Mouse (Mus musculus) pancreas, adult 10 weeks (tissue): Measurements from ENCODE around the gene Gm2974. TPM values are rescaled to one million over a fixed set of nuclear protein-coding genes. Genes with fewer than 3 reads are reported as not detected.

Experiments used
- polyA plus RNA-seq: library from polyadenylated mRNA; stranded (reverse); fragments of 350-450 nt; fragmentation: Illumina TruSeq; extraction: RNeasy Lipid Tissue Mini Kit (QIAGEN cat#74804); gene quantifications from one replicate; pipeline ENCODE4 v1.2.3, GENCODE M21; 2015; ENCODE audit warnings: low read depth, low replicate concordance; ENCODE audit not compliant: insufficient read depth

The Gm2974 gene
- not detected for polyA plus RNA-seq

DNA sequence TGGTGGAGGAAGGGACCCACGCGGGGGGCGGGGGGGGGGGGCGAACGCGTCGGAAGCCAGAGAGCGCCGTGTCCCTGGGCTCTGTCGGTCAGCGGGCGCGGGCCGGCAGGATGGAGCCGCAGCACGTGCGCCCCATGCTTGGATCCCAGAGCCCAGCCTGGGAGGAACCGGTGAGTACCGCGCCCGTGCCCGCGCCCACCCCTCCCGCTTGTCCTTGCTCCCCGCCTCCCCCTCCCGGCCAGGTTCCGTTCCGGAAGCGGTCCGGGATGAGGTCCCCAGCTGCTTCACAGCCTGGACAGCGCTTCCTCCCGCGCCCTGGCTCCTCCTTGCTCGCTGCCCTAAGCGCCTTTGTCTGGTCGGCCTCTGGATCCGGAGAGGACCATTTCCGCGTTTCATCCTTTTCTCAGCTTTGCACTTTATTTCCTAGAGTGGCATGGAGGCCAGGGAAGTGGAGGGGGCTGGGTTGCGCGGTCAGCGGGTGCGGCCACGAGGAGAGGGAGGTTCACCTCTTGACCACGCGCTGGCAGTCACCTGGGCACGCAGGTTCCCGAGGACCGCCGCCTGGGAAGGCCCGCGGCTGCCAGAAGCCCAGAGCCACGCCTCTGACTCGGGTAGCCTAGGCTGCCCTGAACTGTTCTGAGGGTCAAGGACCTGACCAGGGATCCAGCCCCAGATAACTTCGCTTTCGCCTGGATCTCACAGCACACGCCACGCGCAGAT, at the start of gene Gm2974:
TSS of gene Gm2974 (plus strand) at position 86 of the 720 bp plus-strand sequence.

DNA sequence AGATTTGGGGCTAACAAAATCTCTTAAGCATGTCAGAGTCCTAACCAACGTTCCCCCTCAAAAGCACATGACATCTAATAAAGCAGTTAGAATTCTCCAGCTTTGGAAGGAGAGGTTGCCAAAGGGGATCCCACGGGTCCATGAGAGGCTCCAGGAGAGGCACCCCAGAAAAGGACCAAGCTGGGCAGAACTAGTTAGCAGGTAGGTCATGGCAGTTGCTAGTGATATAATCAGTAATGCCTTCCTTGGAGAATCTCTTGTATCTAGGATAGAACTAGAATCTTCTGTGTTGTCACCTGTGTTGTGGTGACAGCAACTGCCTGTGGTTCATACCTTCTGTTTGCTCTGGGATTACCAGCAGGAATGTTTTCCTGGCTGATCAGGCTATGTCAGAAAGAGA, 17.6 kb upstream of the Gm2974 start, which contains the start of gene Gm3127:
TSS of gene Gm3127 (plus strand) at position 301 of the 400 bp plus-strand sequence.

DNA sequence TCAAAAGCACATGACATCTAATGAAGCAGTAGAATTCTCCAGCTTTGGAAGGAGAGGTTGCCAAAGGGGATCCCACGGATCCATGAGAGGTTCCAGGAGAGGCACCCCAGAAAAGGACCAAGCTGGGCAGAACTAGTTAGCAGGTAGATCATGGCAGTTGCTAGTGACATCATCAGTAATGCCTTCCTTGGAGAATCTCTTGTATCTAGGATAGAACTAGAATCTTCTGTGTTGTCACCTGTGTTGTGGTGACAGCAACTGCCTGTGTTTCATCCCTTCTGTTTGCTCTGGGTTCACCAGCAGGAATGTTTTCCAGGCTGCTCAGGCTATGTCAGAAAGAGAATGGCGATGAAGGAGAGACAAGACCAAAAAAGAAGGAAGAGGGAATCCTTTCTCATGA, 67.0 kb downstream of the Gm2974 start, which contains the start of gene Gm3138:
TSS of gene Gm3138 (plus strand) at position 301 of the 400 bp plus-strand sequence.

Other genes starting within 250 kb of the Gm2974 start
- gene Gm3095, start 219.0 kb upstream of the Gm2974 start, polyA plus RNA-seq: not detected
- gene Gm3099, start 184.2 kb upstream of the Gm2974 start, polyA plus RNA-seq: not detected
- gene Gm5796, start 158.6 kb upstream of the Gm2974 start, polyA plus RNA-seq: not detected
- gene Gm3115, start 98.5 kb upstream of the Gm2974 start, polyA plus RNA-seq: not detected
- gene Gm8108, start 72.0 kb upstream of the Gm2974 start, polyA plus RNA-seq: not detected
- gene Gm3127, start 17.5 kb upstream of the Gm2974 start, polyA plus RNA-seq: not detected
- gene Gm3138, start 67.1 kb downstream of the Gm2974 start, polyA plus RNA-seq: not detected
- not detected for gene Gm3149, start 134.7 kb downstream of the Gm2974 start, polyA plus RNA-seq
- gene 2610042L04Rik, start 152.2 kb downstream of the Gm2974 start, polyA plus RNA-seq: not detected
- not detected for gene Gm3159, start 214.9 kb downstream of the Gm2974 start, polyA plus RNA-seq
- not detected for gene Gm3164, start 232.9 kb downstream of the Gm2974 start, polyA plus RNA-seq
- gene Gm3173, start 248.4 kb downstream of the Gm2974 start, polyA plus RNA-seq: not detected